Mouse (Mus musculus) liver, postnatal 0 days (tissue): Measurements from ENCODE around the gene D130052B06Rik.
A peak's percentile ranks its signal among the peaks of the same experiment; 100 is the strongest.

ENCODE experiments used
- CTCF ChIP-seq: sonication (generic); IDR thresholded peaks from 2 replicates; pipeline ENCODE4 v1.5.1; 2016; ENCODE audit warnings: antibody characterized with exemption, low read depth
- EP300 ChIP-seq: IDR thresholded peaks from 2 replicates; pipeline ENCODE4 v1.6.1; 2016; ENCODE audit warnings: antibody characterized with exemption, low read depth, mild to moderate bottlenecking

GRCm38 (mm10) chr11:33614218-33614617 lies 15.1 kb downstream of the D130052B06Rik start:
- TF ChIP-seq CTCF: peak; percentile 87
- no peak for TF ChIP-seq EP300
